Mouse (Mus musculus) G1E-ER4 (cell line): ENCODE data around the gene Lin28a. TPM values are rescaled to one million over a fixed set of nuclear protein-coding genes. Genes with fewer than 3 reads are reported as not detected.

Source experiments
- GATA1 ChIP-seq: IDR thresholded peaks from one replicate; pipeline ENCODE4 v1.8.0; 2012; ENCODE audit warnings: low read length, inconsistent platforms
- polyA plus RNA-seq: library from polyadenylated mRNA; stranded (reverse); fragments of >175 nt; gene quantifications from 2 replicates; pipeline ENCODE4 v1.2.3, GENCODE M21; 2012

Gene Lin28a
- polyA plus RNA-seq, 1 experiment = not detected

DNA sequence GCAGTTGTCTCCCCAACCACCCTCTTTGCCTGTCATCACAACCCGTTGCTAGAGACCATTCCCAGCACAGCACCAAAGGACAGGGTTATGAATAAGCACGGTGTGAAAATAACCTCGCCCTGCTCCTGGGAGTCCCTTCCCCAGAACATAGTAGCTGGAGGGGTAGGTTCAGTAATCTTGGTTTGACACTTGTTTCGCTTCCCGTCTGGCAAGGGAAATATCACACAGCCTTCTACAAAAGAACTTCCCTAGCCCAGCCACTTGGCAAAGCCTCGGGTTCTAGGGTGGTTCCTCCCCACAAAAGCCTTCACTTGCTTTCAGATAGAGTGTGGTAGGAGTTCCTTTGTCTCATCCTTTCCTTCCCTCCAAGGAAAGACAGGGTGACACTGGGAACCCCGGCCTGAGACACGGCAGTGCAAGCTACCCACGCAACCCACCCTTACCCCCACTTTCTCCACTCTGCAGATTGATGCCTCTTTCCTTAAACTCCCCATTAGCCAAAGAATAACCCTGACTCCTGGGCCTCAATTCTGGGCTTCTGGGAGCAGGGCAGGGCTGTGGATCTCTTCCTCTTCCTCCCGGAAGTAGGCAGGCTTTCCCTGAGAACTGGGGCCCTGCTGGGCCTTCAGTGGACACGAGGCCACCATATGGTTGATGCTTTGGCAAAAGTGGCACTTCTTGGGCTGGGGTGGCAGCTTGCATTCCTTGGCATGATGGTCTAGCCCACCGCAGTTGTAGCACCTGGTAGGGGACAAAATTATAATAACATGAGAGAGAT, 12.9 kb downstream of the Lin28a start:
- no peak for TF ChIP-seq GATA1

DNA sequence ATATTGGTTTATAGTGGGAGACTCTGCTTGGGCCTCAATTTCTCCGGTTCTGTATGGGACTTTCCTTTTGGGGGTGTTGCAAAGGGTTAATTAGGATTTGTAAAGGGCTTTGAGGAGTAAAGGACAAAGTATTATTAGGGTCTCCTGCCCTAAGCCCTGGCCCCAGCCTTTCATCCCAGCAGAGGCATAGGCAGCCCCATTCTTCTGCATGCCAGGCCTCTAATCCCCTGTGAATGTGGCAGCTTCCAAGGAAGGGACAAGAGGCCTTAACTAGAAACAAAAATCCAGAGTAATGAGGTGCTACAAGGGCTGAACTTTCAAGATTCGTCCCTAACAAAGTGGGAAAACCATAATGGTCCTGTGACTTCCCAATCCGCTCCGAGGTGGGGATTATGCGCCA, 15.7 kb downstream of the Lin28a start:
- TF ChIP-seq GATA1 = no peak

GRCm38 (mm10) chr4:134002246-134002645, 16.4 kb downstream of the Lin28a start:
- TF ChIP-seq GATA1 = no peak

- no peak for TF ChIP-seq GATA1
These were observed 16.9 kb downstream of the Lin28a start for GRCm38 (mm10) chr4:134001710-134002109.

DNA sequence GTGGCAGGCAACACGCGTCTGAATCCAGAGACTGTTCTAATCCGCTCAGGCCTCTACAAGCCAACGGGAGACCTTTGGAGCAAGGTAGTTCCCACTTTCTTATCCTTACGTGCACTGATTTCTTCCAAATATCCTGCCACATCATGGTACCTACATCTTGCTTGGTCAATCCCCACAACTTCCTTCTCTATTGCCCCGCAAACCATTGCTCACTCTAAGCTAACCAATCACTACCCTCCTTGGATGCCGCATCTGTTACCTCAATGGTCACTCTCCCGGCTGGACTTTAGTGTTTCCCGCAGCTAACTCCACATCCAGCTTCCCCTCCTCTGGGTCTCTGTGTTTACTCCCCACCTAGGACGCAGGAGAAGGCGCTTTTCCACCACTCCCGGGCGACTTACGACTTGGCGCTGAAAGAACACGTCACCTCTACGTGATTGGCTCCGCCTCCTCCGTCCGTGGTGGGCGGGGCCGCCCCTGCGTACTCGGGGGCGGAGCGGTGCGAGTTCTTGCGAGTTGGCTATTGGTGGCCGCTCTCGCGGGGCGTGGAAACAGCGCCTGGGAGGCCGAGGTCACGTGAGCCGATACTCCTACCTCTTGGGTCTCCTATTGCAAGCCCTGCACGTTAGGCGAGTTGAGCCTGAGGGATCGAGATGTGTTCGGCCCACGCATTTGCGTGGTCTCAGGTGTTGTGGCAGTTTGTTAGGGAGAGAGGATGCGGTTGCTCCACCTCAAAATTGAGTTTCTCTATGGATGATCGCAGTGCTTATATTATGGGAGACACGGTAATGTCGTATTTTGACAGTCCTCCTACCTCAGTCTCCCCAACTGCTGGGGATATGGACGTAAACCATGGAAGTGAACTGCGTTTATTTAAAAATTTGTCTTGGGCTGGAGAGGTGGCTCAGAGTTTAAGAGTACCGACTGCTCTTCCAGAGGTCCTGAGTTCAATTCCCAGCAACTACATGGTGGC, 17.9 kb downstream of the Lin28a start, which contains the start of gene Dhdds:
Gene Dhdds, minus strand, starts transcription at position 453 of the 973 bp plus-strand sequence.
- no peak for TF ChIP-seq GATA1

DNA sequence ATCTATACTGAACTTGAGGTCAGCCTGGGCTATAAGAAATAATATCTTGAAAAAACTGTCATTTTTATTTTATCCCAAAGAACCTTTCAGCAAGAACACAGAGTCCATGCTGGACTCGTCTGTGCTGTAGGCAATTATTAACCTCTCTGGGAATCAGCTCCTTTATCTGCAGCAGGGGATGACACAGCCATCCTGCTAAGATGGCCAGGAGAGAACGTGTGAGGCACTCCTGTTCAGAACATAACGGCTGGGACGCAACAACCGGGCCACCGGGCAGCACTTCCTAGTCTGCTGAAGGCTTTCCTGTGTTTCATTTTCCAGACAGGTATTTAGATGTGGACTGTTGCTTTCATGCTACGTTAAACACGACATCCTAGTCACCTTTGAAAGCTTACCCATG, 23.9 kb downstream of the Lin28a start:
- no peak for TF ChIP-seq GATA1

DNA sequence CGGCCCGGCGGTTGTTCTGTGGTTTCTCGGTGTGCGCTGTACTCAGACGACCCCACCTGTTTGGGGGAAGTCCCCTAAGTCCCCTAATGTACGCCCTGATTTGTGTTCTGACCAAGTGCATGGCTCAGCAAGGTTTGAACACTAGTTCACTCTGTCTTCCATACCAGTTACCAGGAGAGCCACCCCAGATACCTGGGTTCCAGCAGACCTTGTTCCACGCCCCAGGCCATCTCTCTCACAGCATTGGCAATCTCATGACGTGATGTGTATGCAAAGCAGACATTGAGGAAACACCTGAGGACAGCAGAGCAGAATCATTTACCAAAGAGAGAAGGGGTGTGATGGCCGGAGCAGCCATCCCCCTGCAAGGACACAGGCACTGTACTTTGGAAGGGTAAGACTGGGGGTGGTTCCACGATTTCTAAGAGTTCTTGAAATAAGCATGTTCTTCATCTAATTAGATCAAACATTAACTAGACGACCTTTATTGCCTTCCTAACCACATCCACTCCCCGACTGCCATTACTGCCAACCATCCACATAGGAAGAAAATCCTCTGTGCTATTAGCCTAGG, 27.5 kb downstream of the Lin28a start:
- TF ChIP-seq GATA1 = no peak

DNA sequence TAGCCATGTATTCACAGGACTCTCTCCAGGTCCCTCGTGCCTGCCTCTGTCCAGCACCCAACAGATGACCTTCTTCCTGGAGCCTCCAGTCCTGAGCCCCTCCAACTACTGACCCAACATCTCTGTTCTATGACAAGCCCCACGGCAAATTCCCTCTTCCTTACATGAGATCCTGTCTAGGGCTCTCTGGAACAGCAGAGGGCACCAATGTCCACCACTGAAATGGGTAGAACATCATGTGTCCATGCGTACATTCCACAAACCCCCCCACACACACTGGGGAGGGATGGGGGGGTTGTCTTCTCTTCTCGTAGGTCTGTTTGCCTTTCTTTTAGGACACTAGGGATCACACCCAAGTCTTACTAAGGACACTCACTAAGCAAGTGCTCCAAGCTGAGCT, 28.6 kb downstream of the Lin28a start:
- no peak for TF ChIP-seq GATA1

GRCm38 (mm10) chr4:133982936-133983335, 35.7 kb downstream of the Lin28a start:
- TF ChIP-seq GATA1 = no peak

- no peak for TF ChIP-seq GATA1
These were observed 38.1 kb downstream of the Lin28a start for GRCm38 (mm10) chr4:133980496-133980895.

- no peak for TF ChIP-seq GATA1
These were observed 40.5 kb downstream of the Lin28a start for GRCm38 (mm10) chr4:133978021-133978711.

- TF ChIP-seq GATA1 = no peak
These were observed 46.9 kb downstream of the Lin28a start for GRCm38 (mm10) chr4:133971741-133972140.

DNA sequence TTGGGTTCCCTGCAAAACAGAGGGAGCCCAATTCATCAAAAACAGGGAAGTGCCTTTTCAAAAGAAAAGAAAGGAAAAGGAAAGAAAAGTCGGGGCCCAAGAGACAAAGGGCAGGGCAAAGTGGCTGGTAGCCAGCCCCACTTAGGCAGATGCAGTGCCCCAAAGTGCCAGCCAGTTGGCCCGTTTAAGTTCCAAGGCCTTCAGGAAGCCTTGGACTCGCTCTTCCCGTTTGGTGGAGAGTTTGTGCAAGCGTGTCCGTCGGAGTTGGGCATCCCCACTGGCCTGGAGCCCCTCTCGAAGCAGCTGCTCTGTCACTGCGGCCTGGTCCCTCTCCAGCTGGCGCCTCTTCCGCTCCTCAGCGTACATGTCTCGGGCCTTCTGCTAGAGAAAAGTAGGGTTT, 47.8 kb downstream of the Lin28a start:
- no peak for TF ChIP-seq GATA1

GRCm38 (mm10) chr4:133970196-133970595, 48.4 kb downstream of the Lin28a start:
- TF ChIP-seq GATA1 = no peak

DNA sequence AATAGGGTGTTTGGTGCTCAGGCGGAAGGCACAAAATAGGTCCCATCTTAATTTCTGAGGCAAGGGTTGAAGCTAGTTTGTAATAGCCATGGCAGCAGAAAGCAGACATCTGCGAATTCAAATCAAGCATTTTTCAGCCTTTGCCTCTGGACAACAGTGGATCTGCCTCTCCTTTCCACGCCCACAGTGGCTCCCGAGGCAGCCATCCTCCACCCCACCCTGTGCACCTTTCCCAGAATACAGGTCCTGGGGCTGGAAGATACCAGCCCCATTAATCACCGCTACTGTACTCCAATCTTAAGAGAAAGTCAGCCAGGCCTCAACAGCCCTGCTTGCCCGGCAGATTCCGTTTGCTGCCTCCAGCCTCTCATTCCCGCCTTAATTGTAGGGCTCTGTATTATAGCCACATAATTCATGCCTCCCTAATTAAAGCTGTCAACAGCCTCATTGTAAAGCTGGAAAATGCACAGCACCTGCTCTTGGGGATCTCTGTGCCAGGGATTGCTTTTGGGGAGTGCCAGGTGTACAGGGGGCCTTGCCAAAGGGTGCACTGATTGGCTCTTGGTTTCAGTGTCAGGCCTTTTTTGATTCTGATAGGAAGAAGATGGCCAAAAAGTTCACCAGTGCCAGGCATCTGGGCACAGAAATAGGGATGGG, 49.4 kb downstream of the Lin28a start:
- TF ChIP-seq GATA1 = no peak
